Comparison of ENCODE assay signal across 1 mouse cellular context in genomic region chr11:52231606-52232541, GRCm38 (mm10).
TF ChIP-seq lines count a peak whose summit lies in the region.

TSS of gene Skp1a (plus strand) at chr11:52231995.

TF ChIP-seq in CH12.LX, 34 proteins besides CTCF, POLR2A, EP300 and RAD21 (continued from another document):
- TF ChIP-seq GABPA (IDR thresholded peaks at IDR 0.05; ENCODE audit: insufficient replicate concordance, low read depth, low read length) (no peak; the same call in 1 of the 2 replicates), ZMIZ1 (IDR thresholded peaks at IDR 0.05; ENCODE audit: low read depth, low read length) (peak; percentile 99), ZKSCAN1 (IDR thresholded peaks at IDR 0.05; ENCODE audit: borderline replicate concordance, low read depth, low read length) (no peak; the same call in 1 of the 2 replicates), ZNF384 (IDR thresholded peaks at IDR 0.05; ENCODE audit: low read depth, low read length) (no peak), MXI1 (IDR thresholded peaks at IDR 0.05; ENCODE audit: low read depth, low read length) (peak; percentile 89), TCF12 (IDR thresholded peaks at IDR 0.05; ENCODE audit: low read depth, low read length) (peak; percentile 97), BHLHE40 (IDR thresholded peaks at IDR 0.05; ENCODE audit: low read depth, low read length) (peak; percentile 57)
